Mouse (Mus musculus): ENCODE data around the gene Hoxb2. TPM values are rescaled to one million over a fixed set of nuclear protein-coding genes. Genes with fewer than 3 reads are reported as not detected.

Hoxb2 gene
- polyA plus RNA-seq, 1 experiment: 3.2 TPM

GRCm38 (mm10) chr11:96338957-96339855, 11.1 kb upstream of the Hoxb2 start:
- no peak overlapping the region for H3K4me3 ChIP-seq (ENCODE audit: insufficient read depth, low read depth, low read length)
- H3K4me1 ChIP-seq (ENCODE audit: control insufficient read depth, insufficient read depth, insufficient read length, low read length): peaks cover 11% of the 10 kb centered on the region; the same call in 1 of the 2 replicates
- no peak overlapping the region for H3K27ac ChIP-seq (replicated peaks; ENCODE audit: low read depth, low read length)

DNA sequence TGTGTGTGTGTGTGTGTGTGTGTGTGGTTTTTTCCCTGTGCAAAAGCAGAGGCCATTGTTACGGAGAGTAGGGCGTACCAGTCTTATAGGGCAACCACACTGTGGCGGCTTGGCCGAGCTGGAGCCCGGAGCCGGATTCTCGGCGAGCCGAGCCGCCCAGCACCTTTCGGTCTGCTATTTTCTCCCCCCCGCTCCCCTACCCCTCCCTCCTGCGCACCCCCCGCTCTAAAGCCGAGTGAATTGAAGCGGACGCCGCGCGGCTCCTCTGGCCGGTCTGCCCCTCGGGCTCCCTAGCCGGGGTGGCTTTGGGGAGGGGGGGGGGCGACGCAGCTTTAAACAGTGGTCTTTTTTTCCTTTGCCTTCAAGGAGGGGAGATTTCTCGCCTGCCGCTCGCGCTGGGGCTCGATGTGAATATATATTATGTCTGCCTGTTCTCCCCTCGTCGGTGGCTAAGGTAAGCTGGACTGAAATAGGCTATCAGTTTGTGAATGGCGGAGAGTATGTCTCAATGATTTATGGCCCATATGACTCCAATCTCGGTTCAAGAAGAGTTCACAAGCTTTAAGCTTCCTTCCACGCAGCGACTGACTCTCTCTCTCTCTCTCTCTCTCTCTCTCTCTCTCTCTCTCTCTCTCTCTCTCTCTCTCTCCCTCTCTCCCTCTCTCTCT, 9.5 kb upstream of the Hoxb2 start:
- Histone ChIP-seq H3K27ac (replicated peaks; ENCODE audit: low read depth, low read length) (peak overlapping the region; percentile 61), H3K4me1 (ENCODE audit: control insufficient read depth, insufficient read depth, insufficient read length, low read length) (peaks cover 13% of the 10 kb centered on the region), H3K4me3 (ENCODE audit: insufficient read depth, low read depth, low read length) (peak overlapping the region; percentile 93)

DNA sequence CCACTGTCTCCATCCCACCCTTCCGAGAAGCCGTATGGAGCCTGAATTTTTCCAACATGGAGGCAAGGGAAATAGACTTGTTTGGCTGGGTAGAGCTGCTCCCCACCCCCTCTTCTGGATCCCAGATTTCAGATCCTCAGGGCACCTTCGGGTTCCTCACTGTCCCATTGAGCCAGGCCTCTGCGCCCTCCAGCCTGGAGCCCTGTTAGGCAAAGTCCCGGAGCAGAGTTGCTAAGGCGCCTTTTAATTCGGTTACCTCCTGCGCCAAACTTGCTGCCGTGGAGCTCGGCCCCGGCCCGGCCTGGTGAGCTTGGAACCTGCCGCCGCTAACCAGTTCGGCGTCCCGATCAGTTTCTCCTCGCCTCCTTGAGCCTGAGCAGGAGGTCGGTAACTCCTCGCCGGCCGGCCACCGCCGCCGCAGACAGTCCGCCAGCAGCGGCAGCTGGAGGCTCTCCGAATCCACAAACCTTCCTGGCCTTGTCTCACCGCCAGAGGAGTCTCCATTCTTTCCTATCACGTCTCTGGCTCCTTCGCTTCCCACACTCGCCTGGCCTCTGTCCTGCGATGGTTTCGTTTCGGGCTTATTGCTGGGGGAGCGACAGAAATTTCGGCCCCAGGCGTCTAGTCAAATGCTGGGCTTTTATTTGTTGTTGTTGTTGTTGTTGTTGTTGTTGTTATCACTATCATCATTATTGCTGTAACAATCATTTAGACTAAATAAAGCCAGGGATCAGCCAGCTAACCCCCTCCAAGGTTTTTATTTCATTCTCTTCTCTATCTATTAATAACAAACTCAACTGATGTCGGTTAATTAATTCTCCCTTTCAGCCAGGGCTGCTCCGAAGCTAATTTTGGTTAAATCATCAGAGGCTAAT, 8.4 kb upstream of the Hoxb2 start:
- H3K4me3 ChIP-seq (ENCODE audit: insufficient read depth, low read depth, low read length): peak overlapping the region; percentile 93
- peak overlapping the region; percentile 99 for H3K27ac ChIP-seq (replicated peaks; ENCODE audit: low read depth, low read length)
- H3K4me1 ChIP-seq (ENCODE audit: control insufficient read depth, insufficient read depth, insufficient read length, low read length): peaks cover 18% of the 10 kb centered on the region

- peak overlapping the region; percentile 99 for H3K27ac ChIP-seq (replicated peaks; ENCODE audit: low read depth, low read length)
- H3K4me3 ChIP-seq (ENCODE audit: insufficient read depth, low read depth, low read length): peak overlapping the region; percentile 31
- peaks cover 18% of the 10 kb centered on the region for H3K4me1 ChIP-seq (ENCODE audit: control insufficient read depth, insufficient read depth, insufficient read length, low read length)
Measured at GRCm38 (mm10) chr11:96342576-96342930, 7.8 kb upstream of the Hoxb2 start.

GRCm38 (mm10) chr11:96343206-96343745, 7.0 kb upstream of the Hoxb2 start:
- Histone ChIP-seq H3K4me1 (ENCODE audit: control insufficient read depth, insufficient read depth, insufficient read length, low read length) (peaks cover 23% of the 10 kb centered on the region), H3K4me3 (ENCODE audit: insufficient read depth, low read depth, low read length) (no peak overlapping the region), H3K27ac (replicated peaks; ENCODE audit: low read depth, low read length) (no peak overlapping the region)

DNA sequence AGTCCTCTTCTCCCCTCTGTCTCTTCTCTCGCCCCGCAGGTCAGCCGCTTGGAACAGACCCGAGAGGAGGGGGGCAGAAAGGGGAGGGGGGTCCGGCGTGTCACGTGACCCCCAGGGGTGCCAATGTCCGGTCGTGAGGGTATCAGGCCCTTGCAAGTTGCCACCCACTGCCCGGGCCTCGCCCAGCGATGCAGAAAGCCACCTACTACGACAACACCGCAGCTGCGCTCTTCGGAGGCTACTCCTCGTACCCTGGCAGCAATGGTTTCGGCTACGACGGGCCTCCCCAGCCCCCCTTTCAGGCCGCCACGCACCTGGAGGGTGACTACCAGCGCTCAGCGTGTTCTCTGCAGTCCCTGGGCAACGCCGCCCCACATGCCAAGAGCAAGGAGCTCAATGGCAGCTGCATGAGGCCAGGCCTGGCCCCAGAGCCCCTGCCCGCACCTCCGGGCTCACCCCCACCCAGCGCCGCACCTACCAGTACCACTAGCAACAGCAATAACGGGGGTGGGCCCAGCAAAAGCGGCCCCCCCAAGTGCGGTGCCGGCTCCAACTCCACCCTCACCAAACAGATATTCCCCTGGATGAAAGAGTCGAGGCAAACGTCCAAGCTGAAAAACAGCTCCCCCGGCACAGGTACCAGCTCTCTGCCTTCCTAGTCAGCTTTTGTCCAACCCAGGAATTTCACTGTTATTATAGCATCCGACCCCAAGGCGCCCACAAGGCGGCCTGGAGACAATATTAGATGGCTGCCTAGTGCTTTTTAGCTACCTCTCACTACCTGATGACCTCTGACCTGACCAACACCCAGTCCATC, 6.1 kb upstream of the Hoxb2 start:
- H3K27ac ChIP-seq (replicated peaks; ENCODE audit: low read depth, low read length): 0 out of 2 replicates have a peak overlapping the region, but pooled peaks have one; percentile 5
- H3K4me3 ChIP-seq (ENCODE audit: insufficient read depth, low read depth, low read length): peak overlapping the region; percentile 15; the same call in 1 of the 2 replicates
- peaks cover 25% of the 10 kb centered on the region for H3K4me1 ChIP-seq (ENCODE audit: control insufficient read depth, insufficient read depth, insufficient read length, low read length)

DNA sequence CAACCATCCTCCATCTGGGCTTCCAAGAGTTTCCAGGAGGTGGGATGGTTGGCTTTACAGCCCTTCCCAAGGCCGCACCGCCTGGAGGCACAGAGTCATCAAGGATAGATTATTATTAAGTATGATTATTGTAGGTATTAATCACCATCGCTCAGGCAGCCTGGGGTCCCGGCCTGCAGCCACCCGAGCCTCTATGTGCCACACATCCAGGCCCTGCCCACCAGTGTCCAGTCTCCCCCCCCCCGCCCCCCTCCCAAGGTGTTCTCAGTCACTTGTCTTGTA, 5.5 kb upstream of the Hoxb2 start:
- Histone ChIP-seq H3K27ac (replicated peaks; ENCODE audit: low read depth, low read length) (0 out of 2 replicates have a peak overlapping the region, but pooled peaks have one; percentile 5), H3K4me3 (ENCODE audit: insufficient read depth, low read depth, low read length) (no peak overlapping the region), H3K4me1 (ENCODE audit: control insufficient read depth, insufficient read depth, insufficient read length, low read length) (peaks cover 22% of the 10 kb centered on the region)

GRCm38 (mm10) chr11:96345220-96345892, 5.0 kb upstream of the Hoxb2 start:
- peak overlapping the region; percentile 60 for H3K4me3 ChIP-seq (ENCODE audit: insufficient read depth, low read depth, low read length)
- H3K27ac ChIP-seq (replicated peaks; ENCODE audit: low read depth, low read length): 0 out of 2 replicates have a peak overlapping the region, but pooled peaks have one; percentile 7
- peaks cover 21% of the 10 kb centered on the region for H3K4me1 ChIP-seq (ENCODE audit: control insufficient read depth, insufficient read depth, insufficient read length, low read length)

- Histone ChIP-seq H3K4me1 (ENCODE audit: control insufficient read depth, insufficient read depth, insufficient read length, low read length) (peaks cover 21% of the 10 kb centered on the region), H3K4me3 (ENCODE audit: insufficient read depth, low read depth, low read length) (peak overlapping the region; percentile 60), H3K27ac (replicated peaks; ENCODE audit: low read depth, low read length) (0 out of 2 replicates have a peak overlapping the region, but pooled peaks have one; percentile 7)
Measured at GRCm38 (mm10) chr11:96345893-96346806, 4.2 kb upstream of the Hoxb2 start.

- Histone ChIP-seq H3K4me1 (ENCODE audit: control insufficient read depth, insufficient read depth, insufficient read length, low read length) (peaks cover 21% of the 10 kb centered on the region), H3K27ac (replicated peaks; ENCODE audit: low read depth, low read length) (no peak overlapping the region)
Measured at GRCm38 (mm10) chr11:96346916-96347520, 3.3 kb upstream of the Hoxb2 start.

DNA sequence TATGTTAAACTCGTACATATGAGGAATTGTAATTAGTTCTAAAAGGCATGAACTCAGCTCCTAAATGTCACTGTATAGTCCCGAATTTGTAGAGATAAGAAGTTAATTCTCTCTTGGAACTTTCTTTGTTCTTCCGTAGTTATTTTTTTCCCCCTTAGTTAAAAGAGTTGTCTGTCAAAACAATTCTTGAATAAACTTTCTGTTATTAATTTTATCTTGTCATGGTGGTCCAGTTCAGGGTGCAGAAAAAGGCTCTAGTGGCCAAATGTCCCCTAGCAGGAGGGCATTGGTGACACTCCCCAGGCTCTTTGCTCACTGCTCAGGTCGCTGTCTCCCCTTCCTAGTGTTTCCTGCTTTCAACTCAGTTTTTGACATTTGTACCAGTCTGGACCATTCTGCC, 2.6 kb upstream of the Hoxb2 start:
- peak overlapping the region; percentile 59; the same call in 1 of the 2 replicates for H3K27ac ChIP-seq (replicated peaks; ENCODE audit: low read depth, low read length)
- peaks cover 18% of the 10 kb centered on the region for H3K4me1 ChIP-seq (ENCODE audit: control insufficient read depth, insufficient read depth, insufficient read length, low read length)
- no peak overlapping the region for H3K4me3 ChIP-seq (ENCODE audit: insufficient read depth, low read depth, low read length)

More at GRCm38 (mm10) chr11:96346916-96347520, 3.3 kb upstream of the Hoxb2 start:
- no peak overlapping the region for H3K4me3 ChIP-seq (ENCODE audit: insufficient read depth, low read depth, low read length)

DNA sequence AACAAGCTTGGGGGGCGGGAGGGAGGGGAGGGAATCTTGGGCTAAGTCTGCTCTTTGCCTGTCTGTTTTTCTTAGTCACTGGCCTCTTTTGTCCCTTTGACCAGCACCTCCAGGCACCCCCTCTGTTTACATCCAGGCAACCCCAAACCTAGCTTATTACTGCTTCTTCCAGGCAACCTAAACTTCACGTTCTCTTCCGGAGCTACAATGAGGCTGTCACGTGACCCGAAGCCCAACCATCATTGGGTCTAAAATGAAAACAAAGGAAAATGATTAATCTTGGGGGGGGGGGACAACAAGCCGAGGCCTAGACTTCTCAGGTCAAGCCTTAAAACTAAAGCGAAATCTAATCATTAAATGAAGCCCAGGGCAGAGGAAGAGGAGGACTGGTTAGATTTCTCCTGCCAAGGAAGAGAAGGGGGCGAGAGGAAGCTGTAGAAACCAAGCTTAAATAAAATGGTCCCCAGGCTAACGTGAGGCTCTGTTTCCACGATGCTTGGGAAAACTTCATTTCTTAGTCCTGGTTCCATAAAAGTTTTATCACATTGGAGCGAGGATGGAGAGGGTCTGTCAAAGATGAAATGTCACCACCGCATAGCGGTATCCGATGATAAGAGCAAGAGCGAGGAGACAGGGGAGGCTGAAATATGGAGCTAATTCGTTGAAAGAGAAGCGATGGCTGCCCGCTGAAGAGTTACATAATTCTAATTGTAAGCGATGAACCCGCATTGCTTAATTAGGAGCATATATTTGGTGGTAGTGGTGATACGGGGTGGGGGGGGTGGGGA, 2.0 kb upstream of the Hoxb2 start:
- peaks cover 18% of the 10 kb centered on the region for H3K4me1 ChIP-seq (ENCODE audit: control insufficient read depth, insufficient read depth, insufficient read length, low read length)
- H3K4me3 ChIP-seq (ENCODE audit: insufficient read depth, low read depth, low read length): 0 out of 2 replicates have a peak overlapping the region, but pooled peaks have one; percentile 14
- peak overlapping the region; percentile 59 for H3K27ac ChIP-seq (replicated peaks; ENCODE audit: low read depth, low read length)
